Mouse (Mus musculus): ENCODE results near the gene Taf1b. TPM values are rescaled to one million over a fixed set of nuclear protein-coding genes. Genes with fewer than 3 reads are reported as not detected.
A peak's percentile ranks its signal among the peaks of the same experiment; 100 is the strongest.

Taf1b gene
- polyA plus RNA-seq, 1 experiment from 2014 or later: 34.3 TPM

- H3K36me3 ChIP-seq (ENCODE audit: control insufficient read depth, insufficient read depth, low read length): no peaks in the 10 kb centered on the region
- WGBS: 82% methylated on average over 3 of the region's 3 CpGs
- H3K9me3 ChIP-seq (ENCODE audit: control insufficient read depth, low read length): no peaks in the 10 kb centered on the region
- H3K27ac ChIP-seq (ENCODE audit: low read depth, low read length): no peak overlapping the region
- no peak for ATAC-seq (ENCODE audit: low FRiP score, low TSS enrichment)
- no peak overlapping the region for H3K4me3 ChIP-seq (ENCODE audit: low read length)
- peaks cover 19% of the 10 kb centered on the region for H3K27me3 ChIP-seq (ENCODE audit: control insufficient read depth, insufficient read depth, low read length)
- no peaks in the 10 kb centered on the region for H3K4me1 ChIP-seq (ENCODE audit: control insufficient read depth, insufficient read depth, low read length)
- no peak overlapping the region for H3K9ac ChIP-seq (ENCODE audit: low read depth, low read length)
- no peak overlapping the region for H3K4me2 ChIP-seq (replicated peaks; ENCODE audit: low read depth, low read length)
Measured at GRCm38 (mm10) chr12:24567606-24568005, 69.4 kb downstream of the Taf1b start.

GRCm38 (mm10) chr12:24571523-24572392 lies 73.6 kb downstream of the Taf1b start, which contains the start of gene Grhl1:
Gene Grhl1, plus strand, starts transcription at chr12:24572283.
- Histone ChIP-seq H3K4me1 (ENCODE audit: control insufficient read depth, insufficient read depth, low read length) (peaks cover 10% of the 10 kb centered on the region; the same call in 1 of the 2 replicates), H3K4me3 (ENCODE audit: low read length) (peak within 1 kb of the TSS; percentile 69), H3K27ac (ENCODE audit: low read depth, low read length) (no peak within 1 kb of the TSS), H3K36me3 (ENCODE audit: control insufficient read depth, insufficient read depth, low read length) (no peaks in the 10 kb centered on the region), H3K4me2 (replicated peaks; ENCODE audit: low read depth, low read length) (peak within 1 kb of the TSS; percentile 85), H3K27me3 (ENCODE audit: control insufficient read depth, insufficient read depth, low read length) (peaks cover 19% of the 10 kb centered on the region), H3K9me3 (ENCODE audit: control insufficient read depth, low read length) (no peaks in the 10 kb centered on the region), H3K9ac (ENCODE audit: low read depth, low read length) (peak within 1 kb of the TSS; percentile 58)
- WGBS: 2% methylated on average over 46 of the region's 64 CpGs
- peak; percentile 99 for ATAC-seq (ENCODE audit: low FRiP score, low TSS enrichment)

- no peaks in the 10 kb centered on the region for H3K9me3 ChIP-seq (ENCODE audit: control insufficient read depth, low read length)
- peaks cover 10% of the 10 kb centered on the region; the same call in 1 of the 2 replicates for H3K4me1 ChIP-seq (ENCODE audit: control insufficient read depth, insufficient read depth, low read length)
- no peaks in the 10 kb centered on the region for H3K36me3 ChIP-seq (ENCODE audit: control insufficient read depth, insufficient read depth, low read length)
- peaks cover 19% of the 10 kb centered on the region for H3K27me3 ChIP-seq (ENCODE audit: control insufficient read depth, insufficient read depth, low read length)
- H3K4me3 ChIP-seq (ENCODE audit: low read length): peak overlapping the region; percentile 69
- H3K9ac ChIP-seq (ENCODE audit: low read depth, low read length): peak overlapping the region; percentile 58
- ATAC-seq (ENCODE audit: low FRiP score, low TSS enrichment): peak; percentile 47
- WGBS: 6% methylated on average over 48 of the region's 48 CpGs
- peak overlapping the region; percentile 85 for H3K4me2 ChIP-seq (replicated peaks; ENCODE audit: low read depth, low read length)
- H3K27ac ChIP-seq (ENCODE audit: low read depth, low read length): no peak overlapping the region
Measured at GRCm38 (mm10) chr12:24572421-24573274, 74.5 kb downstream of the Taf1b start.

GRCm38 (mm10) chr12:24573275-24573580 lies 75.1 kb downstream of the Taf1b start:
- Histone ChIP-seq H3K36me3 (ENCODE audit: control insufficient read depth, insufficient read depth, low read length) (no peaks in the 10 kb centered on the region), H3K27me3 (ENCODE audit: control insufficient read depth, insufficient read depth, low read length) (peaks cover 19% of the 10 kb centered on the region), H3K9ac (ENCODE audit: low read depth, low read length) (no peak overlapping the region), H3K4me2 (replicated peaks; ENCODE audit: low read depth, low read length) (peak overlapping the region; percentile 85; the same call in 1 of the 2 replicates), H3K4me1 (ENCODE audit: control insufficient read depth, insufficient read depth, low read length) (peaks cover 10% of the 10 kb centered on the region; the same call in 1 of the 2 replicates), H3K4me3 (ENCODE audit: low read length) (peak overlapping the region; percentile 1; the same call in 1 of the 2 replicates), H3K27ac (ENCODE audit: low read depth, low read length) (no peak overlapping the region), H3K9me3 (ENCODE audit: control insufficient read depth, low read length) (no peaks in the 10 kb centered on the region)
- no peak for ATAC-seq (ENCODE audit: low FRiP score, low TSS enrichment)
- 38% methylated on average over 3 of the region's 3 CpGs for WGBS

GRCm38 (mm10) chr12:24574870-24575269 lies 76.7 kb downstream of the Taf1b start:
- no peak for ATAC-seq (ENCODE audit: low FRiP score, low TSS enrichment)
- Histone ChIP-seq H3K9me3 (ENCODE audit: control insufficient read depth, low read length) (no peaks in the 10 kb centered on the region), H3K9ac (ENCODE audit: low read depth, low read length) (no peak overlapping the region), H3K4me3 (ENCODE audit: low read length) (no peak overlapping the region), H3K4me2 (replicated peaks; ENCODE audit: low read depth, low read length) (no peak overlapping the region), H3K27me3 (ENCODE audit: control insufficient read depth, insufficient read depth, low read length) (peaks cover 19% of the 10 kb centered on the region), H3K27ac (ENCODE audit: low read depth, low read length) (no peak overlapping the region), H3K4me1 (ENCODE audit: control insufficient read depth, insufficient read depth, low read length) (peaks cover 10% of the 10 kb centered on the region; the same call in 1 of the 2 replicates), H3K36me3 (ENCODE audit: control insufficient read depth, insufficient read depth, low read length) (no peaks in the 10 kb centered on the region)
- WGBS: 22% methylated on average over 7 of the region's 7 CpGs

GRCm38 (mm10) chr12:24580452-24580851 lies 82.3 kb downstream of the Taf1b start:
- H3K36me3 ChIP-seq (ENCODE audit: control insufficient read depth, insufficient read depth, low read length): no peaks in the 10 kb centered on the region; the same call in 1 of the 2 replicates
- H3K27ac ChIP-seq (ENCODE audit: low read depth, low read length): no peak overlapping the region
- no peak overlapping the region for H3K4me2 ChIP-seq (replicated peaks; ENCODE audit: low read depth, low read length)
- no peaks in the 10 kb centered on the region for H3K9me3 ChIP-seq (ENCODE audit: control insufficient read depth, low read length)
- H3K9ac ChIP-seq (ENCODE audit: low read depth, low read length): no peak overlapping the region
- WGBS: 93% methylated on average over 1 of the region's 1 CpGs
- no peak for ATAC-seq (ENCODE audit: low FRiP score, low TSS enrichment)
- no peaks in the 10 kb centered on the region for H3K27me3 ChIP-seq (ENCODE audit: control insufficient read depth, insufficient read depth, low read length)
- no peak overlapping the region for H3K4me3 ChIP-seq (ENCODE audit: low read length)
- H3K4me1 ChIP-seq (ENCODE audit: control insufficient read depth, insufficient read depth, low read length): peaks cover 6% of the 10 kb centered on the region; the same call in 1 of the 2 replicates

- Histone ChIP-seq H3K36me3 (ENCODE audit: control insufficient read depth, insufficient read depth, low read length) (no peaks in the 10 kb centered on the region; the same call in 1 of the 2 replicates), H3K27me3 (ENCODE audit: control insufficient read depth, insufficient read depth, low read length) (no peaks in the 10 kb centered on the region), H3K9me3 (ENCODE audit: control insufficient read depth, low read length) (no peaks in the 10 kb centered on the region), H3K4me2 (replicated peaks; ENCODE audit: low read depth, low read length) (no peak overlapping the region), H3K4me3 (ENCODE audit: low read length) (no peak overlapping the region), H3K27ac (ENCODE audit: low read depth, low read length) (no peak overlapping the region), H3K4me1 (ENCODE audit: control insufficient read depth, insufficient read depth, low read length) (0 out of 2 replicates have a peak, but pooled peaks cover 2% of the 10 kb centered on the region), H3K9ac (ENCODE audit: low read depth, low read length) (no peak overlapping the region)
- ATAC-seq (ENCODE audit: low FRiP score, low TSS enrichment): no peak
- WGBS: 87% methylated on average over 14 of the region's 14 CpGs
Measured at GRCm38 (mm10) chr12:24580996-24581683, 83.0 kb downstream of the Taf1b start.

- no peaks in the 10 kb centered on the region for H3K9me3 ChIP-seq (ENCODE audit: control insufficient read depth, low read length)
- no peaks in the 10 kb centered on the region; the same call in 1 of the 2 replicates for H3K36me3 ChIP-seq (ENCODE audit: control insufficient read depth, insufficient read depth, low read length)
- H3K4me1 ChIP-seq (ENCODE audit: control insufficient read depth, insufficient read depth, low read length): no peaks in the 10 kb centered on the region
- H3K9ac ChIP-seq (ENCODE audit: low read depth, low read length): no peak overlapping the region
- H3K27ac ChIP-seq (ENCODE audit: low read depth, low read length): no peak overlapping the region
- WGBS: 93% methylated on average over 3 of the region's 3 CpGs
- no peak for ATAC-seq (ENCODE audit: low FRiP score, low TSS enrichment)
- no peak overlapping the region for H3K4me3 ChIP-seq (ENCODE audit: low read length)
- no peaks in the 10 kb centered on the region for H3K27me3 ChIP-seq (ENCODE audit: control insufficient read depth, insufficient read depth, low read length)
- H3K4me2 ChIP-seq (replicated peaks; ENCODE audit: low read depth, low read length): no peak overlapping the region
Measured at GRCm38 (mm10) chr12:24583653-24584052, 85.5 kb downstream of the Taf1b start.
